ENCODE assay signal across 18 mouse cellular contexts in genomic region chr9:122829826-122830380, GRCm38 (mm10). TPM values are rescaled to one million over a fixed set of nuclear protein-coding genes. Genes with fewer than 3 reads are reported as not detected.
DNase-seq lines count a peak whose midpoint lies in the region; ATAC-seq lines count a peak whose summit lies in the region.
"Had no signal": no experiment of that assay in that cellular context is flagged by ENCODE, and none has a peak within 500 bp of the region (broad histone marks: within the 10 kb centered on the region; RNA-seq: fewer than 3 reads in every experiment).

No protein-coding gene starts in this region.

- DNase-seq in adrenal gland, adult 2 months = peak; percentile 51
- DNase-seq in adrenal gland, postnatal 4 days (ENCODE audit: low spot score in 2 of 2) = no peak
- DNase-seq in adrenal gland, postnatal 14 days = peak; percentile 43
- no peak for DNase-seq in adrenal gland, postnatal 10 days
- peak; percentile 23 for DNase-seq in adipocyte (ENCODE audit: low spot score)
- DNase-seq: cerebellum, adult 11-12 months; cerebellum, adult 2 months; cerebellum, adult 9-10 months; cerebellum, postnatal 10 days; cerebellum, postnatal 25 days had no signal

- H3K27me3 ChIP-seq in forebrain, embryonic 13.5 days = no peaks in the 10 kb centered on the region
- H3K27me3 ChIP-seq: embryonic facial prominence, embryonic 12.5 days had no signal

- H3K36me3 ChIP-seq in forebrain, embryonic 13.5 days (ENCODE audit: poor library complexity, severe bottlenecking) = peaks cover 47% of the 10 kb centered on the region

- no peak overlapping the region for H3K9ac ChIP-seq in forebrain, embryonic 13.5 days
- H3K9ac ChIP-seq: embryonic facial prominence, embryonic 12.5 days had no signal

- no peaks in the 10 kb centered on the region for H3K9me3 ChIP-seq in forebrain, embryonic 13.5 days (replicated peaks)
- H3K9me3 ChIP-seq: embryonic facial prominence, embryonic 10.5 days; embryonic facial prominence, embryonic 12.5 days had no signal

- 82% methylated on average over 4 of the region's 4 CpGs for WGBS in forebrain, embryonic 13.5 days

- no peak overlapping the region for H3K4me2 ChIP-seq in forebrain, embryonic 13.5 days
- H3K4me2 ChIP-seq: embryonic facial prominence, embryonic 12.5 days had no signal

- no peaks in the 10 kb centered on the region for H3K4me1 ChIP-seq in forebrain, embryonic 13.5 days
- H3K4me1 ChIP-seq: embryonic facial prominence, embryonic 10.5 days; embryonic facial prominence, embryonic 12.5 days had no signal

- no peak for ATAC-seq in forebrain, embryonic 13.5 days
- ATAC-seq: forebrain, embryonic 14.5 days; forebrain, embryonic 16.5 days had no signal

- H3K27ac ChIP-seq in forebrain, embryonic 13.5 days = no peak overlapping the region
- H3K27ac ChIP-seq: embryonic facial prominence, embryonic 10.5 days; embryonic facial prominence, embryonic 12.5 days had no signal

- no peak overlapping the region for H3K4me3 ChIP-seq in forebrain, embryonic 13.5 days
- H3K4me3 ChIP-seq: embryonic facial prominence, embryonic 10.5 days; embryonic facial prominence, embryonic 12.5 days had no signal

RNA-seq across cellular contexts. Expression of gene Gm35549, which starts 13.9 kb away (rescaled TPM):
- not detected for total RNA-seq in adrenal gland, adult 2 months (2021)
- polyA plus RNA-seq in adrenal gland, adult 2 months (2012; rRNA removed) = not detected in 2 replicates
- under 1 TPM; 0.31 to 0.42 TPM for total RNA-seq in adrenal gland, postnatal 4 days (2021)
- total RNA-seq in adrenal gland, postnatal 14 days (2021) = not detected in 2 replicates
- not detected for total RNA-seq in adrenal gland, postnatal 10 days (2021)
- polyA plus RNA-seq in forebrain, embryonic 13.5 days (2015; fragmentation: Nextera tagmentation; extraction: Ambion mirVana) = 0.43 TPM in 1 of 2 replicates, not detected in the other
- total RNA-seq: MEL had no signal
- polyA plus RNA-seq: cerebellum, adult 2 months; cortical plate, adult 2 months; embryonic facial prominence, embryonic 10.5 days; frontal cortex, adult 2 months had no signal

RNA-seq across cellular contexts. Expression of gene Tcaim, which starts 24.6 kb away (rescaled TPM):
- 10 to 100 TPM; 19.2 to 23.5 TPM for total RNA-seq in adrenal gland, adult 2 months (2021)
- 3.8 and 5.0 TPM in 2 replicates for polyA plus RNA-seq in adrenal gland, adult 2 months (2012; rRNA removed)
- total RNA-seq in adrenal gland, postnatal 4 days (2021) = 10 to 100 TPM; 18.6 to 18.8 TPM
- 16.7 and 17.7 TPM in 2 replicates for total RNA-seq in adrenal gland, postnatal 14 days (2021)
- total RNA-seq in adrenal gland, postnatal 10 days (2021) = 10 to 100 TPM; 14.2 to 19.0 TPM
- polyA plus RNA-seq in forebrain, embryonic 13.5 days (2015; fragmentation: Nextera tagmentation; extraction: Ambion mirVana) = 6.9 and 7.0 TPM in 2 replicates

RNA-seq across cellular contexts. Expression of gene Zfp445, which starts 35.9 kb away (rescaled TPM):
- total RNA-seq in adrenal gland, adult 2 months (2021) = 100 to 1,000 TPM in 1 of 2 experiments, 10 to 100 TPM in 1; 71.4 to 109 TPM
- polyA plus RNA-seq in adrenal gland, adult 2 months (2012; rRNA removed) = 15.5 and 30.5 TPM in 2 replicates
- 100 to 1,000 TPM; 194 to 202 TPM for total RNA-seq in adrenal gland, postnatal 4 days (2021)
- total RNA-seq in adrenal gland, postnatal 14 days (2021) = 100 and 106 TPM in 2 replicates
- 100 to 1,000 TPM in 1 of 2 experiments, 10 to 100 TPM in 1; 93.7 to 136 TPM for total RNA-seq in adrenal gland, postnatal 10 days (2021)
- polyA plus RNA-seq in forebrain, embryonic 13.5 days (2015; fragmentation: Nextera tagmentation; extraction: Ambion mirVana) = 80.5 and 95.8 TPM in 2 replicates

RNA-seq across cellular contexts. Expression of gene Zkscan7, which starts 55.6 kb away (rescaled TPM):
- total RNA-seq in adrenal gland, adult 2 months (2021) = 1 to 10 TPM; 5.6 to 6.5 TPM
- polyA plus RNA-seq in adrenal gland, adult 2 months (2012; rRNA removed) = 2.0 and 4.0 TPM in 2 replicates
- total RNA-seq in adrenal gland, postnatal 4 days (2021) = 10 to 100 TPM; 16.7 to 18.7 TPM
- total RNA-seq in adrenal gland, postnatal 14 days (2021) = 9.3 and 11.5 TPM in 2 replicates
- 10 to 100 TPM in 1 of 2 experiments, 1 to 10 TPM in 1; 8.5 to 12.5 TPM for total RNA-seq in adrenal gland, postnatal 10 days (2021)
- 4.2 and 5.7 TPM in 2 replicates for polyA plus RNA-seq in forebrain, embryonic 13.5 days (2015; fragmentation: Nextera tagmentation; extraction: Ambion mirVana)

Comparison
In these comparisons a context has a peak if more than half of its experiments do, and no peak if none do; other contexts are left out.
1. DNase-seq: peak in adrenal gland, adult 2 months (single experiment), adrenal gland, postnatal 14 days (single experiment) and adipocyte (single experiment); none in adrenal gland, postnatal 4 days (0 of 2) and adrenal gland, postnatal 10 days (single experiment).